Mouse (Mus musculus) left cerebral cortex, postnatal 4 days (tissue): ENCODE results near the gene Kcnk13. TPM values are rescaled to one million over a fixed set of nuclear protein-coding genes. Genes with fewer than 3 reads are reported as not detected.

Source experiments
- DNase-seq: peaks from one replicate; pipeline ENCODE4 v3.0.0-alpha.2; 2022
- intact Hi-C: fragments of 180-260 bp; cut with DNase I; formaldehyde crosslinking; loops from one replicate; pipeline ENCODE4 v1.15.1; 2025
- microRNA-seq: library from miRNA; unstranded; fragments of <30 nt; microRNA quantifications from one replicate; pipeline ENCODE4 v1.2.0, GENCODE M21; 2022
- total RNA-seq, 2 experiments: library from RNA; stranded (reverse); gene quantifications; 2 replicates each; pipeline ENCODE4 v1.2.3; 2021

Gene Kcnk13
- total RNA-seq, 2 experiments from 2014 or later, result 1.5 to 2.0 TPM

- intact Hi-C loops, result no loop called here
- no peak for DNase-seq
These were observed 111.4 kb downstream of the Kcnk13 start for GRCm38 (mm10) chr12:100075715-100076114.

DNA sequence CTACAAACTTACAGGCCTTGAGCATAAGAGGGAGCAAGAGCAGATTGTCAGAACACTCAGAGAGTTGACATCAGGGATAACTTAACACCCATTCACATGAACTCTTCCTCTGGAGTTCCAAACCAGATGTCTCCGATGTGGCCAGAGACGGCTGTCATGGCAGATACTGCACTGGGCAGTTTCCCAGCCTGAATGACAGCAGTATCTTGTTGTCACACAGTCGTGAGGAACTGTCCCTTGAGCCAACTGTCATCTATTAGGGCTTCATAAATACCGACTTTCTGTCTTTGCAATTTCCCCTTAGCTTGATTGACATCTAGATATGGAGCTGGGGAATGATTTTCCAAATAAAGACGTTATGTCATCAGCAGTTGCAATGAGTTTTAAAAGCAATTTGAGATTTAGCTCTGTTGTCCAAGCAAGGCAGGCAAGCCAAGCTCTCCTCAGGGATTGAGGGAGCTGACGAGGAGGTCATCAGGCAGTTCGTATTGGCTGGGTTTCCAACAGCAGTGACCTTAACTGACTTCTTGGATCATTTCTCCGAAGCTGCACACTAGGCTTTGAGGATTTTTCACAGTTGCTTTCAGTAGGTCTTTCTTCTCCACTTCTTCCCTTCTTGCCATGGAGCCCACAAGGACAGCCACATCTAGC, 115.5 kb downstream of the Kcnk13 start:
- intact Hi-C loops, result no loop called here
- DNase-seq, result no peak

- intact Hi-C loops, result no loop called here
- no peak for DNase-seq
These were observed 123.7 kb downstream of the Kcnk13 start for GRCm38 (mm10) chr12:100088026-100088425.

- no peak for DNase-seq
- intact Hi-C loops, result no loop called here
These were observed 125.0 kb downstream of the Kcnk13 start for GRCm38 (mm10) chr12:100089265-100089664.

DNA sequence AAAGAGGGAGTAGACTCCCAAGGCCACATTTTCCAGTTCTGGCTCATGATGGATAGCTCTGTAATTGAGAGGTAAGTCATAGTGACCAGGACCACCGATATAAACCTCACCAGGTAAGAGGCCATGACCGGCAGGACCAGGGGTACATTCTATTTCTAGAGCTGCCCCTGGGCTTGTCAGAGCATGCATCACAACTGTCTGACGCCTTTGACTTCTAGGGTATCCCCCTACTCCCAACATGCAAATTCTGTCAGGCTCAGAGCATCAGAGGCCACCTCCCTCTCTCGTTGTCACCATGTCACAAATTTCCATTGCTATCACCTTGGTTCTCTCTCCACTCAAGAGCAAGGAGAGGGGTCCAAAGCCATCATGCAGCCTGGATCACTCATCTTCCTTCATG, 126.5 kb downstream of the Kcnk13 start:
- intact Hi-C loops, result no loop called here
- DNase-seq, result no peak

DNA sequence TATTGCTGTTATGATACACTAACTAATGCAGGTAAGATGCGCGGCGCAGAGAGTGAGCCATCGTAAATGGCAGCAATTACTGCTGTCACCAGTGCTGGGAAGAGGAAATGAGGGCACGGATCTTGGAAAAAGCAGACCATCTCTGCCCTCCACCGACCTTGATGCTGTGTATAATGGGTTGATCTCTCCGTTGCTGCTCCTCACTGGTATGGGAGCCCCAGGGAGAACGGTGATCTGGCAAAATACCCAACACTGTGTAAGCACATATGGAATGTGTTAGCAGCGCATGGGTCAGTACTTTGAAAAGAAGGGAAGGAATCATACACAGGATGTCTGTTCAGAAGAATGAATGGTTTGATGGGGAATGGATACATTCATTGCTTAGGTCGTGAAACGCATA, 128.7 kb downstream of the Kcnk13 start:
- intact Hi-C loops, result no loop called here
- DNase-seq, result no peak

- DNase-seq, result no peak
- intact Hi-C loops, result loop anchor here (10.0 kb wide), 1 partner anchor 1015 kb away; no protein-coding TSS in a partner anchor
These were observed 135.8 kb downstream of the Kcnk13 start for GRCm38 (mm10) chr12:100099971-100100706.

DNA sequence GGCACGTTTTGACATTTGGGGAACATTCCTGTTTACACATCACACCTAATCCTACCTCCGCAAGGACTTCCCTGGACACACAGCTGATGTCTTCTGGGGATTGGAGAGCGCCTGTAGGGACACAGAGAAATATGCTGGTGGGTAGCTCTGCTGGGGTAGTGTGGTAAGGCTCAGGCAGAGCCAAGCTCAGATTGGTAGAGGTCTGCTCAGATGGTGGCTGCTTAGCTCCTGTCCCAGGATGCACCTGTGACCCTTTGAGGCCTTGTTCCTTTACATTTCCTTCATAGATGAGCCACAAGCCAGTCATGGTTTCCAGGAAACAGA, 136.4 kb downstream of the Kcnk13 start:
- intact Hi-C loops, result loop anchor here (10.0 kb wide), 1 partner anchor 1016 kb away; no protein-coding TSS in a partner anchor
- no peak for DNase-seq

DNA sequence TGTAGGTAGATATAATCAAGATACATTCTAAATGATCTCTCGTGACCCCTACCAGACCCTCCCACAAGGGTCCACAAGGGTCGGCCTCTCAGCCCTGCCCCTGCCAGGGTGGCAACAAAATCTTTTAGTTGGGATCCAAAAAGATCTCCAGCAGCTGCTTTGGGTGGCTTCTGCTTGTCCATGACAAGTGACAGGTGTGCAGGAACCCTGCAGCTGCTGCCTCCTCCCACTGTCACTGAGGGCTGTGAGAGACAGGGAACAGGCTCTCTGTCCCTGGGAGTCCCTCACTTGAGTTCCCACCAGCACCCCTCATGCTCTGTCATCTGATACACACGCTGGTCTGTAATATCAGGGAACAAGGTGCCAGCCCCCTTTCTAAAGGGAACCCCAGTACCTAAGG, 137.4 kb downstream of the Kcnk13 start:
- intact Hi-C loops, result loop anchor here (2.0 to 10.0 kb wide), 2 partner anchors 199 to 1017 kb away; no protein-coding TSS in a partner anchor
- DNase-seq, result no peak

GRCm38 (mm10) chr12:100104530-100104929, 140.2 kb downstream of the Kcnk13 start:
- intact Hi-C loops, result loop anchor here (10.0 kb wide), 1 partner anchor 1020 kb away; no protein-coding TSS in a partner anchor
- no peak for DNase-seq

GRCm38 (mm10) chr12:100106275-100106895, 142.1 kb downstream of the Kcnk13 start:
- intact Hi-C loops, result loop anchor here (5.0 to 10.0 kb wide), 2 partner anchors 139 to 1022 kb away; no protein-coding TSS in a partner anchor
- peak; percentile 83 for DNase-seq

- DNase-seq, result no peak
- intact Hi-C loops, result loop anchor here (5.0 to 10.0 kb wide), 2 partner anchors 140 to 1023 kb away; no protein-coding TSS in a partner anchor
These were observed 143.1 kb downstream of the Kcnk13 start for GRCm38 (mm10) chr12:100107436-100107835.

- intact Hi-C loops, result loop anchor here (5.0 to 10.0 kb wide), 2 partner anchors 143 to 1025 kb away; no protein-coding TSS in a partner anchor
- DNase-seq, result peak; percentile 81
These were observed 145.8 kb downstream of the Kcnk13 start, which contains the start of gene Psmc1 for GRCm38 (mm10) chr12:100109986-100110696. TSS of gene Psmc1 (plus strand) at chr12:100110154.

Small RNAs within 50 kb of the gene (microRNA-seq; reads per million reads assigned to microRNA genes)
- gene Gm23291, result not detected

Other genes with a start within 250 kb of the Kcnk13 start
- 1 to 10 TPM; 1.2 to 1.9 TPM for gene Efcab11, start 80.1 kb upstream of the Kcnk13 start, total RNA-seq
- gene Tdp1, start 80.0 kb upstream of the Kcnk13 start, total RNA-seq, result 10 to 100 TPM; 42.9 to 45.8 TPM
- gene Psmc1, start 145.7 kb downstream of the Kcnk13 start, total RNA-seq, result 100 to 1,000 TPM; 184 to 191 TPM
- gene Nrde2, start 195.2 kb downstream of the Kcnk13 start, total RNA-seq, result 10 to 100 TPM; 17.8 to 19.9 TPM
- gene Calm1, start 234.9 kb downstream of the Kcnk13 start, total RNA-seq, result 1,000 to 10,000 TPM; 1,473 to 1,476 TPM